Mouse (Mus musculus): ENCODE measurements around the gene Morc1.

- TF ChIP-seq POLR2A (IDR thresholded peaks at IDR 0.05; ENCODE audit: insufficient read length, low read depth) (no peak), MYOD1 (IDR thresholded peaks at IDR 0.05; ENCODE audit: control insufficient read depth in 1 of 3, insufficient read length in 2 of 3, low read depth in 2 of 3) (no peak), POLR2AphosphoS2 (IDR thresholded peaks at IDR 0.05; ENCODE audit: insufficient read length, low read depth) (no peak), USF1 (IDR thresholded peaks at IDR 0.05; ENCODE audit: low read depth) (no peak), MAX (IDR thresholded peaks at IDR 0.05; ENCODE audit: low read depth) (no peak), TCF12 (IDR thresholded peaks at IDR 0.05; ENCODE audit: insufficient read depth, poor library complexity, severe bottlenecking) (no peak), E2F4 (IDR thresholded peaks at IDR 0.05; ENCODE audit: insufficient read depth) (no peak), MYOG (IDR thresholded peaks at IDR 0.05; ENCODE audit: control insufficient read depth in 1 of 3, insufficient read depth in 1 of 3, insufficient read length in 2 of 3, low read depth in 2 of 3) (no peak), REST (IDR thresholded peaks at IDR 0.05; ENCODE audit: insufficient read depth, insufficient read length) (no peak)
These were observed 44.1 kb upstream of the Morc1 start for GRCm38 (mm10) chr16:48386982-48387381.
